Mouse (Mus musculus): ENCODE measurements around the gene Muc3. TPM values are rescaled to one million over a fixed set of nuclear protein-coding genes. Genes with fewer than 3 reads are reported as not detected.
"Not testable (repeated sequence)": the region's sequence is repeated elsewhere in the genome, so short reads cannot be mapped to it uniquely, and the experiment has no call there.

The Muc3 gene
- total RNA-seq, 4 experiments from 2014 or later: not detected

GRCm38 (mm10) chr5:137121280-137121679, 27.8 kb downstream of the Muc3 start:
- DNase-seq: no peak

- DNase-seq: no peak
Measured at GRCm38 (mm10) chr5:137118878-137119277, 30.2 kb downstream of the Muc3 start.

GRCm38 (mm10) chr5:137117994-137118393, 31.1 kb downstream of the Muc3 start:
- DNase-seq: not testable (repeated sequence)

- no peak for DNase-seq
Measured at GRCm38 (mm10) chr5:137116987-137117386, 32.1 kb downstream of the Muc3 start.

GRCm38 (mm10) chr5:137115866-137116847, 33.0 kb downstream of the Muc3 start, which contains the start of gene Trim56:
TSS of gene Trim56 (minus strand) at chr5:137116209.
- DNase-seq: peak; percentile 80

- DNase-seq: no peak
Measured at GRCm38 (mm10) chr5:137114891-137115561, 34.1 kb downstream of the Muc3 start.

- no peak for DNase-seq
Measured at GRCm38 (mm10) chr5:137111542-137112408, 37.3 kb downstream of the Muc3 start.

- no peak for DNase-seq
Measured at GRCm38 (mm10) chr5:137110863-137111262, 38.3 kb downstream of the Muc3 start.

- DNase-seq: no peak
Measured at GRCm38 (mm10) chr5:137109941-137110593, 39.1 kb downstream of the Muc3 start.

- DNase-seq: no peak
Measured at GRCm38 (mm10) chr5:137108111-137108510, 41.0 kb downstream of the Muc3 start.

GRCm38 (mm10) chr5:137107670-137108069, 41.5 kb downstream of the Muc3 start:
- no peak for DNase-seq

GRCm38 (mm10) chr5:137107024-137107423, 42.1 kb downstream of the Muc3 start:
- DNase-seq: peak; percentile 64

GRCm38 (mm10) chr5:137106434-137106833, 42.7 kb downstream of the Muc3 start:
- DNase-seq: no peak

- DNase-seq: no peak
Measured at GRCm38 (mm10) chr5:137103969-137104368, 45.2 kb downstream of the Muc3 start.

GRCm38 (mm10) chr5:137102575-137103522, 46.3 kb downstream of the Muc3 start:
- peak; percentile 77 for DNase-seq

GRCm38 (mm10) chr5:137102078-137102477, 47.0 kb downstream of the Muc3 start:
- DNase-seq: no peak

- no peak for DNase-seq
Measured at GRCm38 (mm10) chr5:137100660-137101059, 48.5 kb downstream of the Muc3 start.

- no peak for DNase-seq
Measured at GRCm38 (mm10) chr5:137098418-137098817, 50.7 kb downstream of the Muc3 start.

GRCm38 (mm10) chr5:137096037-137096436, 53.1 kb downstream of the Muc3 start:
- no peak for DNase-seq

GRCm38 (mm10) chr5:137095135-137095534, 54.0 kb downstream of the Muc3 start:
- no peak for DNase-seq

GRCm38 (mm10) chr5:137093720-137094119, 55.4 kb downstream of the Muc3 start:
- DNase-seq: no peak
